Mouse (Mus musculus): Measurements from ENCODE around the gene Scimp. TPM values are rescaled to one million over a fixed set of nuclear protein-coding genes. Genes with fewer than 3 reads are reported as not detected.
A peak's percentile ranks its signal among the peaks of the same experiment; 100 is the strongest.
"Not testable (repeated sequence)": the region's sequence is repeated elsewhere in the genome, so short reads cannot be mapped to it uniquely, and the experiment has no call there.

Gene Scimp
- polyA plus RNA-seq, 1 experiment, result 0.08 TPM

- DNase-seq (ENCODE audit: extremely low spot score in 1 of 2, low spot score in 1 of 2), result peak in 1 of 2 experiments; percentile 83
Measured at GRCm38 (mm10) chr11:70776830-70777571, 35.4 kb downstream of the Scimp start.

- DNase-seq (ENCODE audit: extremely low spot score in 1 of 2, low spot score in 1 of 2), result no peak
Measured at GRCm38 (mm10) chr11:70770804-70771203, 41.6 kb downstream of the Scimp start.

- no peak for DNase-seq (ENCODE audit: extremely low spot score in 1 of 2, low spot score in 1 of 2)
Measured at GRCm38 (mm10) chr11:70765776-70766445, 46.5 kb downstream of the Scimp start.

- peak; percentile 58 to 85 for DNase-seq (ENCODE audit: extremely low spot score in 1 of 2, low spot score in 1 of 2)
Measured at GRCm38 (mm10) chr11:70763936-70764808, 48.2 kb downstream of the Scimp start, which contains the start of gene Zfp3. Gene Zfp3, plus strand, starts transcription at chr11:70764209.

- peak in 1 of 2 experiments; percentile 6 for DNase-seq (ENCODE audit: extremely low spot score in 1 of 2, low spot score in 1 of 2)
Measured at GRCm38 (mm10) chr11:70763582-70763935, 48.8 kb downstream of the Scimp start.

- DNase-seq (ENCODE audit: extremely low spot score in 1 of 2, low spot score in 1 of 2), result no peak
Measured at GRCm38 (mm10) chr11:70762641-70763040, 49.7 kb downstream of the Scimp start.

GRCm38 (mm10) chr11:70760446-70760845 lies 51.9 kb downstream of the Scimp start:
- DNase-seq (ENCODE audit: extremely low spot score in 1 of 2, low spot score in 1 of 2), result not testable (repeated sequence)

GRCm38 (mm10) chr11:70755645-70756044 lies 56.7 kb downstream of the Scimp start:
- peak; percentile 52 to 94 for DNase-seq (ENCODE audit: extremely low spot score in 1 of 2, low spot score in 1 of 2)

GRCm38 (mm10) chr11:70754958-70755357 lies 57.4 kb downstream of the Scimp start:
- DNase-seq (ENCODE audit: extremely low spot score in 1 of 2, low spot score in 1 of 2), result no peak

GRCm38 (mm10) chr11:70754476-70754875 lies 57.9 kb downstream of the Scimp start:
- no peak for DNase-seq (ENCODE audit: extremely low spot score in 1 of 2, low spot score in 1 of 2)

GRCm38 (mm10) chr11:70753146-70753545 lies 59.2 kb downstream of the Scimp start:
- no peak for DNase-seq (ENCODE audit: extremely low spot score in 1 of 2, low spot score in 1 of 2)

- DNase-seq (ENCODE audit: extremely low spot score in 1 of 2, low spot score in 1 of 2), result no peak
Measured at GRCm38 (mm10) chr11:70752337-70753017, 59.9 kb downstream of the Scimp start.

- DNase-seq (ENCODE audit: extremely low spot score in 1 of 2, low spot score in 1 of 2), result no peak
Measured at GRCm38 (mm10) chr11:70747876-70748545, 64.4 kb downstream of the Scimp start.

- DNase-seq (ENCODE audit: extremely low spot score in 1 of 2, low spot score in 1 of 2), result no peak
Measured at GRCm38 (mm10) chr11:70745636-70746035, 66.8 kb downstream of the Scimp start.

- no peak for DNase-seq (ENCODE audit: extremely low spot score in 1 of 2, low spot score in 1 of 2)
Measured at GRCm38 (mm10) chr11:70742581-70743459, 69.6 kb downstream of the Scimp start.

GRCm38 (mm10) chr11:70742117-70742516 lies 70.3 kb downstream of the Scimp start:
- no peak for DNase-seq (ENCODE audit: extremely low spot score in 1 of 2, low spot score in 1 of 2)

- DNase-seq (ENCODE audit: extremely low spot score in 1 of 2, low spot score in 1 of 2), result no peak
Measured at GRCm38 (mm10) chr11:70741603-70742002, 70.8 kb downstream of the Scimp start.

Data from frontal cortex, adult 2 months (tissue).